Mouse (Mus musculus): ENCODE measurements at regions not wholly inside any gene's neighbourhood (a gene's known extent, or its start where the extent isn't known, plus 50 kb on each side); places are given as distances from the start of the nearest gene placed in this dataset.

DNA sequence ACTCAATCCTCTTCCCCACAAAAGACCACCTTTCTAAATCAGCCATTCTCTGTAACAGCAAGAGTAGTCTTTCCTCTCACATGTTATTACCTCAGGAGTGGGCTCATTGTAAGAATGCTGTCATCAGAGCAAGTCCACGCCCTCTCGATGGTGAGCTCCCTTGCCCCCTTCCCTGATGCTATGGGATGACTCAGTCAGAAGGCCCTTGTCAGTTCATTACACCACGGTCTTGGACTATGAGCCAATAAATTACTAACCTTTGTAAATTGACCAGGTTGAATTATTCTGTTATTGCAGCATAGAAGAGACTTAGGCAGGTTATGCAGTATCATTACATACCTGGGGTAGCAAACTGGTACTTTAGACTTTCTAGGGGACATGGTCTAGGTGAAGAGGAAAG lies 237.4 kb upstream of the Klf4 start:
- Histone ChIP-seq H3K27ac (replicated peaks) (no peak overlapping the region), H3K36me3 (ENCODE audit: control insufficient read depth, insufficient read depth, low read length) (no peaks in the 10 kb centered on the region), H3K4me3 (ENCODE audit: low read depth, low read length) (no peak overlapping the region), H3K4me1 (replicated peaks; ENCODE audit: control insufficient read depth, insufficient read depth) (no peaks in the 10 kb centered on the region), H3K4me2 (replicated peaks; ENCODE audit: low read depth) (no peak overlapping the region), H3K9ac (ENCODE audit: low read length) (no peak overlapping the region), H3K27me3 (ENCODE audit: control insufficient read depth, insufficient read depth, low read length) (no peaks in the 10 kb centered on the region), H3K9me3 (ENCODE audit: control insufficient read depth, low read length) (no peaks in the 10 kb centered on the region)
- TF ChIP-seq EP300 (optimal IDR thresholded peaks at IDR 0.05) = no peak
- TF ChIP-seq CTCF (IDR thresholded peaks at IDR 0.05; ENCODE audit: low read depth) = no peak
- ATAC-seq (ENCODE audit: low FRiP score, low TSS enrichment) = no peak
- 81% methylated on average over 3 of the region's 3 CpGs for WGBS
- no peak for DNase-seq (ENCODE audit: low spot score)

DNA sequence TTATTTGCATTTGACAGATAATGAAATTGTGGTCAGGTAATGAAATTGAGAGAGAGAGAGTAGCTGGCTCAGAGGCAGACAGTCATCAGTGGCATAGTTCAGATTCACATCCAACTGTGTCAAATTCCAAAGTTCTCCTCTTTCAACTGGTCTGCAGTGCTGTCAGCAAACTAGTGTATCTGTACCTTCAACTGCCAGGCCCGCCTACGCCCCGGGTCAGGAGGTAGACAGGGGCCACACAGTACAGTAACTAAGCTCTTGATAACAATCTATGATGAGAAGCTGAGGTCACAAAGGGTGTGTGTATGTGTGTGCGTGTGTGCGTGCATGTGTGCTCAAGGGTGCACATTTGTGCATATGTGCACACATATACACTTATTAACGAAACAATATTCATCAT lies 236.1 kb upstream of the Klf4 start:
- Histone ChIP-seq H3K4me1 (replicated peaks; ENCODE audit: control insufficient read depth, insufficient read depth) (no peaks in the 10 kb centered on the region), H3K9me3 (ENCODE audit: control insufficient read depth, low read length) (no peaks in the 10 kb centered on the region), H3K27ac (replicated peaks) (no peak overlapping the region), H3K36me3 (ENCODE audit: control insufficient read depth, insufficient read depth, low read length) (no peaks in the 10 kb centered on the region), H3K27me3 (ENCODE audit: control insufficient read depth, insufficient read depth, low read length) (no peaks in the 10 kb centered on the region), H3K4me2 (replicated peaks; ENCODE audit: low read depth) (no peak overlapping the region), H3K4me3 (ENCODE audit: low read depth, low read length) (no peak overlapping the region), H3K9ac (ENCODE audit: low read length) (no peak overlapping the region)
- ATAC-seq (ENCODE audit: low FRiP score, low TSS enrichment) = no peak
- no peak for DNase-seq (ENCODE audit: low spot score)
- 87% methylated on average over 6 of the region's 6 CpGs for WGBS
- no peak for TF ChIP-seq CTCF (IDR thresholded peaks at IDR 0.05; ENCODE audit: low read depth)

DNA sequence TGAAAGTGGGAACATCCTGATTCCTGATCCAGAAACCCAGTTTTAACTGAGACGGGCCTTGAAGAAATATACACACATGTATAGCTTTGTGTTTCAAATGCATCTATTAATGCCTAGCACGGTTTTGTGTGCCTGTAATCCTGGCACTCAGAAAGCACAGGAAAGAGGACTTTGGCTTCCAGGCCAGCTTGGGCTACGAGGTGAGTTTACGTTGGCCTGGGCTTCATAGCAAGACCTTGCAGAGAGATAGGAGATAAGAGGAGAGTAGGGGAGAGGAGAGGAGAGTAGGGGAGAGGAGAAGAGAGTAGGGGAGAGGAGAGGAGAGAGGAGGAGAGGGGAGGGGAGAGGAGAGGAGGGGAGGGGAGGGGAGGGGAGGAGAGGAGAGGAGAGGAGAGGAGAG lies 234.9 kb upstream of the Klf4 start:
- no peak for TF ChIP-seq CTCF (IDR thresholded peaks at IDR 0.05; ENCODE audit: low read depth)
- no peak for TF ChIP-seq EP300 (optimal IDR thresholded peaks at IDR 0.05)
- no peaks in the 10 kb centered on the region for H3K27me3 ChIP-seq (ENCODE audit: control insufficient read depth, insufficient read depth, low read length)
- 70% methylated on average over 4 of the region's 4 CpGs for WGBS
- no peak overlapping the region for H3K27ac ChIP-seq (replicated peaks)
- no peak overlapping the region for H3K4me3 ChIP-seq (ENCODE audit: low read depth, low read length)
- H3K9ac ChIP-seq (ENCODE audit: low read length) = no peak overlapping the region
- H3K4me1 ChIP-seq (replicated peaks; ENCODE audit: control insufficient read depth, insufficient read depth) = no peaks in the 10 kb centered on the region
- H3K4me2 ChIP-seq (replicated peaks; ENCODE audit: low read depth) = no peak overlapping the region
- ATAC-seq (ENCODE audit: low FRiP score, low TSS enrichment) (no peak), DNase-seq (ENCODE audit: low spot score) (no peak)
- no peaks in the 10 kb centered on the region for H3K36me3 ChIP-seq (ENCODE audit: control insufficient read depth, insufficient read depth, low read length)
- H3K9me3 ChIP-seq (ENCODE audit: control insufficient read depth, low read length) = no peaks in the 10 kb centered on the region

DNA sequence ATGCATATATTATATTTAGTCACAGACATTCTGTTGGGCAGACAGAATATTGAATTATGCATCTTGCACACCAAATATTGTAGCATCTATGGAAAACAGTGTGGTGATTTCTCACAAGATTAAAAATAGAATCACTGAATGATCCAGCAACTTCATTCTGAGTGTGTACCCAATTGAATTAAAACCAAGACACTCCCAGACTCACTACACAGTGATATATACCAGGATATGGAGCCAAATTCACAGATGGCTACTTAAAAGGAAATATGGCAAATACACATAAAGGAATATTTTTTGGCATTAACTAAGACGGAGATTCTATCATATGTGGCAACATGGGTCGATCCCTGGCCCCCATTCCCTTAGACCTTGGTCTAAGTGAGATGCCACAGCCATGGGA lies 233.5 kb upstream of the Klf4 start:
- no peaks in the 10 kb centered on the region for H3K27me3 ChIP-seq (ENCODE audit: control insufficient read depth, insufficient read depth, low read length)
- 91% methylated on average over 2 of the region's 2 CpGs for WGBS
- TF ChIP-seq CTCF (IDR thresholded peaks at IDR 0.05; ENCODE audit: low read depth) (no peak), EP300 (optimal IDR thresholded peaks at IDR 0.05) (no peak)
- no peak overlapping the region for H3K4me3 ChIP-seq (ENCODE audit: low read depth, low read length)
- no peaks in the 10 kb centered on the region for H3K4me1 ChIP-seq (replicated peaks; ENCODE audit: control insufficient read depth, insufficient read depth)
- DNase-seq (ENCODE audit: low spot score) (no peak), ATAC-seq (ENCODE audit: low FRiP score, low TSS enrichment) (no peak)
- H3K9me3 ChIP-seq (ENCODE audit: control insufficient read depth, low read length) = no peaks in the 10 kb centered on the region
- H3K36me3 ChIP-seq (ENCODE audit: control insufficient read depth, insufficient read depth, low read length) = no peaks in the 10 kb centered on the region
- no peak overlapping the region for H3K27ac ChIP-seq (replicated peaks)
- no peak overlapping the region for H3K9ac ChIP-seq (ENCODE audit: low read length)
- H3K4me2 ChIP-seq (replicated peaks; ENCODE audit: low read depth) = no peak overlapping the region

DNA sequence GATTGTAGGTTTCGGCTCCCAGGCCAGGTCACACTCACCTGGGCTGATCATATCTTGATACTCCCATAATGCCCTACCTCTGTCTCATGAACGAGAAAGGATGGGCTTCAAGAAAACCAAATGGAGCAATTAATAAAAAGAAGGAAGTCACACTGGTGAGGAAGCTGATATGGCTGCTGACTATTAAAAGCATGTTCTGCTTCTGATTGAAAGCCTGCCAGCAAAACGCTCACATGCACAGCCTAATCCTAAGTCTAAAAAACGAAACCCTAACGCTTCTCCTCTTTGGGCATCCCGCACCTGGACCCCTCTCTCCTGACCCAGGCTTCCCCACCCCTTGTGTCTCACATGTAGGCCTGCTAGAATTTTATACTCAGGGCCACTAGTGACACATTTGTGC lies 230.8 kb upstream of the Klf4 start:
- Histone ChIP-seq H3K4me3 (ENCODE audit: low read depth, low read length) (no peak overlapping the region), H3K9me3 (ENCODE audit: control insufficient read depth, low read length) (no peaks in the 10 kb centered on the region), H3K9ac (ENCODE audit: low read length) (no peak overlapping the region), H3K4me2 (replicated peaks; ENCODE audit: low read depth) (no peak overlapping the region), H3K27ac (replicated peaks) (no peak overlapping the region), H3K36me3 (ENCODE audit: control insufficient read depth, insufficient read depth, low read length) (no peaks in the 10 kb centered on the region), H3K27me3 (ENCODE audit: control insufficient read depth, insufficient read depth, low read length) (no peaks in the 10 kb centered on the region), H3K4me1 (replicated peaks; ENCODE audit: control insufficient read depth, insufficient read depth) (no peaks in the 10 kb centered on the region)
- WGBS = 70% methylated on average over 6 of the region's 6 CpGs
- TF ChIP-seq CTCF (IDR thresholded peaks at IDR 0.05; ENCODE audit: low read depth) (no peak), EP300 (optimal IDR thresholded peaks at IDR 0.05) (no peak)
- no peak for DNase-seq (ENCODE audit: low spot score)
- ATAC-seq (ENCODE audit: low FRiP score, low TSS enrichment) = no peak

DNA sequence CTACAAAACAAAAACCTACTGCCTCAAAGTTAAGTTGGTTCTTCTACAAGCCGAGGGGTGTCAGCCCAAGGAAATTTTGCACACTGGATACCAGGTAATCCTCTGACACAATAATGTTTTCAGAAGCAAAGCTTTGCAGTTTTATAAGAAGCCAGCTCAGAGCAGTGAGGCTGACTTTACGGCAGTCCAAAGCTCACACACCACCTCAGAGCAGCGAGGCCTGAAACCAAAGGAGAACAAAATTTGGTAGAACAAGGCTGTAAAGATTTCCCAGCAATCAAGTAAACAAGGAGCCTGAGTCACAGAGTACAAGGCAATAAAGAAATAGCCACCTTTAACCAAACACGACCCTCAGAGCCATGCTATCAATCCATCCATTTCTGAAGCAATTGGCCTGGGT lies 230.1 kb upstream of the Klf4 start:
- Histone ChIP-seq H3K27ac (replicated peaks) (no peak overlapping the region), H3K4me2 (replicated peaks; ENCODE audit: low read depth) (no peak overlapping the region), H3K9ac (ENCODE audit: low read length) (no peak overlapping the region), H3K9me3 (ENCODE audit: control insufficient read depth, low read length) (no peaks in the 10 kb centered on the region), H3K27me3 (ENCODE audit: control insufficient read depth, insufficient read depth, low read length) (no peaks in the 10 kb centered on the region), H3K36me3 (ENCODE audit: control insufficient read depth, insufficient read depth, low read length) (no peaks in the 10 kb centered on the region), H3K4me3 (ENCODE audit: low read depth, low read length) (no peak overlapping the region), H3K4me1 (replicated peaks; ENCODE audit: control insufficient read depth, insufficient read depth) (no peaks in the 10 kb centered on the region)
- no peak for DNase-seq (ENCODE audit: low spot score)
- WGBS = 72% methylated on average over 4 of the region's 4 CpGs
- TF ChIP-seq EP300 (optimal IDR thresholded peaks at IDR 0.05) (no peak), CTCF (IDR thresholded peaks at IDR 0.05; ENCODE audit: low read depth) (no peak)
- no peak for ATAC-seq (ENCODE audit: low FRiP score, low TSS enrichment)

Data from stomach, postnatal 0 days (tissue).